ENCODE assay signal across 9 mouse cellular contexts in the genomic region with DNA sequence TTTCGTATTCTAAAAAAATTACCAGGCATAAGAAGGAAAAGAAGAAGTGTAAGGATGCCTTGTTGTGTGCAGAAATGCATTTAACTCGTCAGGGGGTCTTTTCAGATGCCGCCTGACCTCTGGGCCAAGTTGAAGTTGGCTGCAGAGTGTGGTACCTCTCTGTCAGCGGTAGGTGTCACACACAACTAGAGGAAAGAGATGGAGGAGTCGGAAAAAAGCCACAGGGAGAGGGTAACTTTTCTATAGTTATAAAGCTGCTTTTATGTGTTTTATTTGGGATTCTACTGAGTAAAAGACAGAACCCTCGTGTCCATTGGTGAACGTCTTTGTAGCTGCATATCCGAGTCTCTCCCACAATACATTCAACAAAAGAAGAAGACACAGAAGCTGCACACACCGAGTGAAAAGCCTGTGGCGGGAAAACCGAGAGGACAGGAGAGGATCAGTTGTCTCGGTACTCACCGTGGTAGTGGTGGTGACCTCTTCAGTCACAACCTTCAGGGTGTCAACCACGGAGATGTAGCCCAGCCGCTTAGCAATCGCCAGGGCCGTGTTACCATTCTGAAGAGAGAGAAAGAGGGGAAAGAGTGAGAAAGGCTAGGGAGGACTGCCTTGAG.
DNase-seq lines count a peak whose midpoint lies in the region; ATAC-seq and TF ChIP-seq lines count a peak whose summit lies in the region.
"Had no signal": no experiment of that assay in that cellular context is flagged by ENCODE, and none has a peak within 500 bp of the region (broad histone marks: within the 10 kb centered on the region; RNA-seq: fewer than 3 reads in every experiment).

No protein-coding gene starts in this region.

- no peak for DNase-seq in heart, adult 11 months
- peak; percentile 64 for DNase-seq in ZHBTc4 (ENCODE audit: low read depth, low spot score)
- DNase-seq in heart, postnatal 0 days (ENCODE audit: low spot score), result no peak
- DNase-seq in midbrain, embryonic 10.5 days (ENCODE audit: low spot score), result peak; percentile 48
- DNase-seq in adrenal gland, postnatal 14 days, result no peak
- no peak for DNase-seq in layer of hippocampus, postnatal 36 days
- DNase-seq in urinary bladder, adult 18-20 months (ENCODE audit: low spot score in 2 of 2), result no peak

- no peak overlapping the region for H3K9ac ChIP-seq in heart, embryonic 11.5 days (ENCODE audit: low read depth, low read length)
- H3K9ac ChIP-seq in heart, postnatal 0 days (replicated peaks; ENCODE audit: low read depth, low read length), result no peak overlapping the region

- peaks cover 7% of the 10 kb centered on the region; the same call in 1 of the 2 replicates for H3K4me1 ChIP-seq in heart, embryonic 11.5 days (ENCODE audit: control insufficient read depth, insufficient read depth, low read length)
- no peaks in the 10 kb centered on the region for H3K4me1 ChIP-seq in heart, postnatal 0 days (ENCODE audit: control insufficient read depth, insufficient read depth)
- peaks cover 54% of the 10 kb centered on the region for H3K4me1 ChIP-seq in midbrain, embryonic 10.5 days

- H3K27me3 ChIP-seq in heart, embryonic 11.5 days (ENCODE audit: control insufficient read depth, insufficient read depth, low read length), result no peaks in the 10 kb centered on the region
- H3K27me3 ChIP-seq in heart, postnatal 0 days (ENCODE audit: control insufficient read depth, insufficient read depth, low read length), result no peaks in the 10 kb centered on the region
- no peaks in the 10 kb centered on the region for H3K27me3 ChIP-seq in midbrain, embryonic 10.5 days (ENCODE audit: low read depth, poor library complexity, severe bottlenecking)

- H3K4me3 ChIP-seq in heart, embryonic 11.5 days (ENCODE audit: low read depth, low read length), result peak overlapping the region; percentile 33
- peak overlapping the region; percentile 24 for H3K4me3 ChIP-seq in heart, postnatal 0 days (ENCODE audit: low read depth, low read length)
- H3K4me3 ChIP-seq in midbrain, embryonic 10.5 days, result peak overlapping the region; percentile 51

- H3K9me3 ChIP-seq in heart, embryonic 11.5 days (replicated peaks; ENCODE audit: control insufficient read depth, low read length), result no peaks in the 10 kb centered on the region
- no peaks in the 10 kb centered on the region for H3K9me3 ChIP-seq in heart, postnatal 0 days (replicated peaks; ENCODE audit: control insufficient read depth, low read length)
- H3K9me3 ChIP-seq in midbrain, embryonic 10.5 days (replicated peaks), result no peaks in the 10 kb centered on the region
- H3K9me3 ChIP-seq: G1E had no signal

- TF ChIP-seq EP300 in heart, postnatal 0 days (IDR thresholded peaks at IDR 0.05; ENCODE audit: low read depth), result no peak

- H3K27ac ChIP-seq in heart, embryonic 11.5 days (ENCODE audit: low read depth, low read length), result no peak overlapping the region
- peak overlapping the region; percentile 32 for H3K27ac ChIP-seq in heart, postnatal 0 days (ENCODE audit: low read depth)
- peak overlapping the region; percentile 90 for H3K27ac ChIP-seq in midbrain, embryonic 10.5 days (replicated peaks)

- H3K36me3 ChIP-seq in heart, embryonic 11.5 days (ENCODE audit: control insufficient read depth, insufficient read depth, low read length), result no peaks in the 10 kb centered on the region
- H3K36me3 ChIP-seq in heart, postnatal 0 days (replicated peaks; ENCODE audit: control insufficient read depth, insufficient read depth, low read length), result peaks cover 8% of the 10 kb centered on the region; the same call in 1 of the 2 replicates
- no peaks in the 10 kb centered on the region for H3K36me3 ChIP-seq in midbrain, embryonic 10.5 days

- ATAC-seq in heart, embryonic 11.5 days (replicated peaks; ENCODE audit: insufficient number of reproducible peaks, low FRiP score, low TSS enrichment), result no peak
- peak; percentile 45; the same call in 1 of the 2 replicates for ATAC-seq in heart, postnatal 0 days (ENCODE audit: insufficient read depth, low read depth)

- peak; percentile 21 for TF ChIP-seq CTCF in heart, postnatal 0 days (IDR thresholded peaks at IDR 0.05; ENCODE audit: low read depth)

- peak overlapping the region; percentile 62 for H3K4me2 ChIP-seq in heart, embryonic 11.5 days
- peak overlapping the region; percentile 48 for H3K4me2 ChIP-seq in heart, postnatal 0 days (ENCODE audit: low read depth, low read length)

- WGBS in heart, embryonic 11.5 days (ENCODE audit: insufficient replicate concordance), result 12% methylated on average over 17 of the region's 17 CpGs
- WGBS in heart, postnatal 0 days, result 34% methylated on average over 17 of the region's 17 CpGs
- 6% methylated on average over 17 of the region's 17 CpGs for WGBS in midbrain, embryonic 10.5 days

Comparison
In these comparisons a context has a peak if more than half of its experiments do, and no peak if none do; other contexts are left out.
1. DNase-seq: peak in ZHBTc4 (single experiment) and midbrain, embryonic 10.5 days (single experiment); none in heart, adult 11 months (single experiment), heart, postnatal 0 days (single experiment), adrenal gland, postnatal 14 days (single experiment), layer of hippocampus, postnatal 36 days (0 of 2) and urinary bladder, adult 18-20 months (0 of 2).
2. Peak in every context shown above with its lines, with median percentiles within 50 percentile points of each other: H3K4me3 ChIP-seq.